Mouse (Mus musculus): Measurements from ENCODE around the gene Abcc10. TPM values are rescaled to one million over a fixed set of nuclear protein-coding genes. Genes with fewer than 3 reads are reported as not detected.

Abcc10 gene
- 6.3 and 6.4 TPM in 2 replicates for polyA plus RNA-seq (2015; fragmentation: Nextera tagmentation; extraction: Ambion mirVana)

DNA sequence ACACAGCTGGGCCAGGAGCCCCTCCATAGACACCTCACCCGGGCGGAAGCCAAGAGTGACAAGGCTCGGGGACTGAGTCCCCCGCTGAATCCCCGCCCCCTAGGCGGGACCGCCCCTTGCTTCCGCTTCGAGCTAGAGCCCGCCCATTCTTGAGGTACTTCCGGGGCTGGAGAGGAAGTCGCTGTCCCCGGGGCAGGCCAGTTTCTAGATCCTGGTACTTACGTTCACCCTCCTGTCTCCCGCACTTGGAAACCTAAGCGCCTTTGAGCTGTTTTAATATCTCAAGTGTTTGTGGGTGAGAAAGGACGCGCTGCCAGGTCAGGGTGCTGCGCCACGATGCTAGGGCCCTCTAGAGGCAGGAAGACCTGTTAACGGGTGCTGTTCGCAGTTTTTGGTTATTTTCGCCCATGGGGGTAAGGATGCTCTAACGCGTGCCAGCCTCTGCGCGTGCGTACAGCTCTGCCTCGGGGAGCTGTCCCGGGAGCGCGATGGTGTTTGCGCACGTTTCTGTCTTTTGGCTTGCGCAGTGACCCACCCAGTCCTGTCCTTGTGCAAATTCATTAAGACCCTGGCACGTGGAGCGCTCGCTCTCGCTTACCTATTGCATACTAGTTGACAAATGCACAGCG, at the start of gene Abcc10:
Abcc10 (minus strand) TSS at position 447 of the 629 bp plus-strand sequence.
- peaks cover 2% of the 10 kb centered on the region; the same call in 1 of the 2 replicates for H3K27me3 ChIP-seq
- peaks cover 10% of the 10 kb centered on the region for H3K4me1 ChIP-seq
- under 1% methylated on average over 36 of the region's 40 CpGs for WGBS
- no peaks in the 10 kb centered on the region for H3K9me3 ChIP-seq (replicated peaks)
- H3K9ac ChIP-seq: peak within 1 kb of the TSS; percentile 86
- peak within 1 kb of the TSS; percentile 97 for H3K27ac ChIP-seq
- H3K4me2 ChIP-seq: peak within 1 kb of the TSS; percentile 85
- ATAC-seq: peak; percentile 99
- H3K36me3 ChIP-seq (ENCODE audit: poor library complexity, severe bottlenecking): peaks cover 11% of the 10 kb centered on the region; the same call in 1 of the 2 replicates
- peak within 1 kb of the TSS; percentile 71 for H3K4me3 ChIP-seq

DNA sequence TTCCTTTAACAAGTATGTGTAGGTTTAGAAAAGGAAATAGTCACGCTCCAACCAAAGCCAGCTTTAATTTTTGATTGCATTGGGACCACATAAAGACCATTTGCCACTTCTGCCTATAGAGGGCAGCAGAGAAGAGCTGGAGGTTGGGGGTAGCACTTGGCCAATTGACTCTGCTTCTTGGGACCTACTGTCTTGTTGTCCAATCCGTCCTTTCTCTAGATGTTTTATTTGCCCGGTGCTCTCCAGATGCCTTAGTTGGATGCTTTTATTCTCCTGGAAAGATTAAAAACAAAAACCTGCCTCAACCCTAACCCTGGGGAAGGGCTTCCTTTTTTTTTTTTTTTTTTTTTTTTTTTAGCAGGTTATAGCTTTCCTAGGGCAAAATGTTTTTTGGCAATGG, 43.6 kb upstream of the Abcc10 start:
- no peak overlapping the region for H3K4me3 ChIP-seq
- WGBS: 72% methylated on average over 3 of the region's 3 CpGs
- H3K27ac ChIP-seq: no peak overlapping the region
- peaks cover 4% of the 10 kb centered on the region; the same call in 1 of the 2 replicates for H3K9me3 ChIP-seq (replicated peaks)
- no peak for ATAC-seq
- H3K36me3 ChIP-seq (ENCODE audit: poor library complexity, severe bottlenecking): no peaks in the 10 kb centered on the region
- H3K4me2 ChIP-seq: no peak overlapping the region
- no peaks in the 10 kb centered on the region for H3K4me1 ChIP-seq
- no peak overlapping the region for H3K9ac ChIP-seq
- H3K27me3 ChIP-seq: no peaks in the 10 kb centered on the region

DNA sequence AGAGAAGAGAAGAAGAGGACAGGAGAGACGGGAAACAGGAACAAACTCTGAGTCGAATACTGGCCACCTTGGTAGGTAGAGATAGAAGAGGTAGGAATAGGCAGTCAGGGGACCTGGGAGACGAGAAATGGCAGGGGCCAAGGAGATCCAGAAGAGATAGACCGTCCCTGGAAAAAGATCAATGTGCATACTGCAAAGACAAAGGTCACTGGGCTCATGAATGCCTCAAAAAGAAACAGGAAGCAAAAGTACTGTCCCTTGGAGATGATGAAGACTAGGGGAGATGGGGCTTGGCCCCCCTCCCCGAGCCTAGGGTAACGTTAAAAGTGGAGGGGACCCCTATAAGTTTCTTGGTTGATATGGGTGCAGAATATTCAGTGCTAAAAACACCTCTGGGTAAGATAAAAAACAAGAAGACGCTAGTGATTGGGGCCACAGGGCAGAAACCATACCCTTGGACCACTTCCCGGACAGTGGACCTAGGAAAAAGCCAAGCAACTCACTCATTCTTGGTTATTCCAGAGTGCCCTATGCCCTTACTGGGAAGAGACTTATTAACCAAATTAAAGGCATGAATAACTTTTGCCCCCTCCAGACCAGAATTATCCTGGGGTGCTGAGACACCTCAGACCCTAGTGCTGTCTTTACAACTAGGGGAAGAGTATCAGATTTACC, 23.0 kb upstream of the Abcc10 start:
- H3K4me3 ChIP-seq: no peak overlapping the region
- H3K36me3 ChIP-seq (ENCODE audit: poor library complexity, severe bottlenecking): no peaks in the 10 kb centered on the region
- no peak for ATAC-seq
- H3K4me1 ChIP-seq: no peaks in the 10 kb centered on the region
- H3K27me3 ChIP-seq: no peaks in the 10 kb centered on the region
- no peak overlapping the region for H3K27ac ChIP-seq
- 89% methylated on average over 8 of the region's 8 CpGs for WGBS
- H3K9me3 ChIP-seq (replicated peaks): peaks cover 5% of the 10 kb centered on the region; the same call in 1 of the 2 replicates
- H3K4me2 ChIP-seq: no peak overlapping the region
- no peak overlapping the region for H3K9ac ChIP-seq

DNA sequence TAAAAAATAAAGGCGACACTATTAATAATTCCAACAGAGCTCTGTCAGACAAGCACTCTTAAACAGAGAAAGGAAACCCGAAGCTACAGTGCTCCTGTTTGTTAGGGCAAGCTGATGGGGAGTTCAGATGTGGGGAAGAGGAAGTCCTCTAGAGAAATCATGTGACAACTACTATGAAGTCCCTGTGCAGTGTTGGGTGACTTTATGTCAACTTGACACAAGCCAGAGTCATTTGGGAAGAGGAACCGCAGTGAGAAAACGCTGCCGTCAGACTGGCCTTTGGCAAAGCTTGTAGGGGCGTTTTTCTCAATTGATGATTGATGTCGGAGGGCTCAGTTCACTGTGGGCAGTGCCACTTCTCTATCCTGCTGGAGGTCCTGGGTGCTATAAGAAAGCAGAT, 13.1 kb upstream of the Abcc10 start:
- no peak for ATAC-seq

DNA sequence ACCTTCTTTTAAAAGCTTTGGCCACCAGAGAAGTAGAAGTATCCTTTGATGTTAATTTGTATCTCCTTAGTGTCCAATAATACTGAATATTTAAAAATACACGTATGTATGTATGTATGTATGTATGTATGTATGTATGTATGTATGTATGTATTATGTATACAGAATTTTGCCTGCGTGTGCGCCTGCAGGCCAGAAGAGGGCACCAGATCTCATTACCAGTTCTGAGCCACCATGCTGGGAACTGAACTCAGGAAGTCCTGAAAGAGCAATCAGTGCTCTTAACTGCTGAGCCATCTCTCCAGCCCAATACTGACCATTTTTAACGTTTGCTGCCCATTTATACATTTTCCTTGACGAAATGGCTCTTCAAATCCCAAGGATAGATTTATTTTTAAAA, 8.3 kb upstream of the Abcc10 start:
- Histone ChIP-seq H3K27me3 (peaks cover 2% of the 10 kb centered on the region), H3K4me1 (no peaks in the 10 kb centered on the region), H3K4me3 (no peak overlapping the region), H3K9ac (no peak overlapping the region), H3K27ac (no peak overlapping the region), H3K36me3 (ENCODE audit: poor library complexity, severe bottlenecking) (no peaks in the 10 kb centered on the region), H3K4me2 (no peak overlapping the region), H3K9me3 (replicated peaks) (no peaks in the 10 kb centered on the region)
- 33% methylated on average over 5 of the region's 5 CpGs for WGBS
- no peak for ATAC-seq

More for the DNA sequence above, 13.1 kb upstream of the Abcc10 start:
- Histone ChIP-seq H3K27ac (no peak overlapping the region), H3K4me2 (no peak overlapping the region), H3K4me1 (no peaks in the 10 kb centered on the region), H3K4me3 (no peak overlapping the region), H3K9ac (no peak overlapping the region), H3K36me3 (ENCODE audit: poor library complexity, severe bottlenecking) (no peaks in the 10 kb centered on the region), H3K27me3 (no peaks in the 10 kb centered on the region), H3K9me3 (replicated peaks) (peaks cover 18% of the 10 kb centered on the region)
- 86% methylated on average over 7 of the region's 7 CpGs for WGBS

DNA sequence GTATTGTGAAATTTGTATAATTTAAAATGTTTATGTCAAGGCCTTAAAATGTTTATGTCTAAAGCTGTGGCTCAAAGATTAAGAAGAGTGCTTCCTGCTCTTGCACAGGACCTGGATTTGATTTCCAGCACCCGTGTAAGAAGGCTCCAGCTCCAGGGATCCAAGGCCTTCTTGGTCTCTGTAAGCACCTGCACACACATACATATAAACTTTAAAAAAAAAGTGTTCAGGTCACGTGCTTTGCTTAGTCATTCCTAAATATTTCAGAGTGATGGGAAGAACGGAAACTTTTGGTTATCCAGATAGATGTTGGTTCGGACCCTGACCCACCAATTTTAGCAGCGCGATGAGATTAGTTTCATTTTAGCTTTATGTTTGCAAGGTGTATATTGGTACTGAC, 571 bp upstream of the Abcc10 start:
- Histone ChIP-seq H3K27ac (peak overlapping the region; percentile 97), H3K4me3 (peak overlapping the region; percentile 71), H3K27me3 (peaks cover 2% of the 10 kb centered on the region; the same call in 1 of the 2 replicates), H3K36me3 (ENCODE audit: poor library complexity, severe bottlenecking) (0 out of 2 replicates have a peak, but pooled peaks cover 4% of the 10 kb centered on the region), H3K4me1 (peaks cover 10% of the 10 kb centered on the region), H3K4me2 (peak overlapping the region; percentile 85), H3K9me3 (replicated peaks) (no peaks in the 10 kb centered on the region), H3K9ac (peak overlapping the region; percentile 86)
- 72% methylated on average over 6 of the region's 6 CpGs for WGBS
- ATAC-seq: no peak

DNA sequence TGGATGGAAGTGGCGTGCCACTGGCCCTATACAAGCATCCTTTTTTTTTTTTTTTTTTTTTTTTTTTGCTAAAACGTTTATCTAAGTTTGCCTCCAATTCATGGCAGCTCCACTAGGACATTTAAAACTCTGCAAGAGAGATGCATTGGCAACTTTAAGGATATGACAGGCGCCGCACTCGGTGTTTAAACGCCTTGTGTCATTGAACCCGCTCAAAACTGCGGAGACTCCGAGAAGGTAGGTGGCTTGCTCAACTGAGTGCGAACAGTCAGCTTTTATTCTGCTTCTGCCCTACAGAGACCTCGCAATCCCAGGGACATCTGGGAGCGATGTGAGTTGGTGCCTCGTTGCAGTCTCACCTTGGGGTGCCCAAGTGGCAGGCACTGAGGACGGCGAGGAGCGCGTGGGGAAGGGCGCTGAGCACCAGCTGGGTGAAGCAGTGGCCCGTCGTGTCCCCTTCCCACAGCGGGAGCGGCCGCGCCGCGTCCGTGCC, 693 bp downstream of the Abcc10 start:
- no peak for ATAC-seq
- H3K27me3 ChIP-seq: no peaks in the 10 kb centered on the region
- H3K4me1 ChIP-seq: peaks cover 10% of the 10 kb centered on the region
- peak overlapping the region; percentile 97 for H3K27ac ChIP-seq
- H3K4me3 ChIP-seq: peak overlapping the region; percentile 71
- 3% methylated on average over 27 of the region's 27 CpGs for WGBS
- peaks cover 14% of the 10 kb centered on the region; the same call in 1 of the 2 replicates for H3K36me3 ChIP-seq (ENCODE audit: poor library complexity, severe bottlenecking)
- H3K9ac ChIP-seq: peak overlapping the region; percentile 86
- peak overlapping the region; percentile 85 for H3K4me2 ChIP-seq
- H3K9me3 ChIP-seq (replicated peaks): no peaks in the 10 kb centered on the region

DNA sequence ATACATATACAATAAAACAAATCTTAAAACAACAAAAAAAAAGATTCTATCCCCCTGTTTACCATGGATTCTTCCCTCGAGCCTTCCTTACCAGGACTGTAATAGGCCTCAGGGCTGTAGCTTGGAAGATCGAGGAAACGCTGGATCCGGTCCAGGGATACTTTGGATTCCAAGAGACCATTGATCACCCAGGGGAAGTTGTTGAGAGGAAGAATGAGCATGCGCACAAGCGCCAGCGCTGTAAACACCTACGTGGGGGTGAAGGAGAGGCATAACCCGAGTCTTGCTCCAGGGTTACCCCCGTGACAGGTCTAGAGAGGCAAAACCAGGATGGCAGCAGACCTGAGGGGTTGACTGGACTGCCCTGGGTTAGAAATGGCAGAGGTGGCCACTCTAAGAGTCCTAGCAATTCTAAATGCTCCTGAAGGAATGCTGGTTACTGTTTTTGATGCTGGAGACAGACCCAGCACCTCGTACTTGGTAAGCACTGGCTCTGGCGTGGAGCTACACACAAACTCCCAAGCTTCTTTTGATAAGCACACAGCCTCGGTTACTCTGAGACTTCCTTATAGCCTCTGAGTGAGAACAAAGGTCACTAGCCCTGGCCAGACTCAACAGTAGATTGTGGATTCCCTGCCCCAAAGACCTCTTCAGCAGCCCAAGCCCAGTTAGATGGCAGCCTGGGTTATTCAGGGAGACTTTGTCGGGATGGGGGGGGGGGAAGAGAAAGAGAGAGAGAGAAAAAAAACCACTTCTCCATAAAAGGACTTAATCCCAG, 5.9 kb downstream of the Abcc10 start:
- Histone ChIP-seq H3K36me3 (ENCODE audit: poor library complexity, severe bottlenecking) (peaks cover 30% of the 10 kb centered on the region), H3K9ac (no peak overlapping the region), H3K4me3 (no peak overlapping the region), H3K9me3 (replicated peaks) (no peaks in the 10 kb centered on the region), H3K27me3 (no peaks in the 10 kb centered on the region), H3K4me2 (no peak overlapping the region), H3K27ac (no peak overlapping the region), H3K4me1 (peaks cover 5% of the 10 kb centered on the region)
- ATAC-seq: no peak
- WGBS: 88% methylated on average over 14 of the region's 14 CpGs

DNA sequence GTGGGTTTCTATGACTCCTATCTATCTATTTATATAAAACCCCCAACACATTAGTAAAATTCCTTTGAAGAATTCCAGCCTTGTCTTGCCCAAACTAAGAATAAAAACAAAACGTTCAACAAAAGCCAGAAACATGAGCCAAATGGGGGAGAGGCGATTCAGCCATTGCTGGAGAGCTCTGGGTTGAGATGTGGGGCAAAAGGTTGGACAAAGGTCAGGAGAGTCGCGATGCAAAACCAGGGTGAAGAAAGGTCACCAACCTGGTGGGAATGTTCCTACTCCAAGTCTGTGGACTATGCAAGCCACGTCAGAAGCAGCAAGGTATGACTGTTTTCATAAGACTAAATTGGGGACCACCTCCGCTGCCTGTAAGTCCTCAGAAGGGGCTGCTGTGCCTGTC, 7.7 kb downstream of the Abcc10 start:
- WGBS: 81% methylated on average over 6 of the region's 6 CpGs
- peaks cover 30% of the 10 kb centered on the region for H3K36me3 ChIP-seq (ENCODE audit: poor library complexity, severe bottlenecking)
- ATAC-seq: no peak
- no peak overlapping the region for H3K27ac ChIP-seq
- no peak overlapping the region for H3K4me3 ChIP-seq
- H3K27me3 ChIP-seq: no peaks in the 10 kb centered on the region
- no peaks in the 10 kb centered on the region for H3K4me1 ChIP-seq
- no peak overlapping the region for H3K4me2 ChIP-seq
- no peak overlapping the region for H3K9ac ChIP-seq
- H3K9me3 ChIP-seq (replicated peaks): no peaks in the 10 kb centered on the region

DNA sequence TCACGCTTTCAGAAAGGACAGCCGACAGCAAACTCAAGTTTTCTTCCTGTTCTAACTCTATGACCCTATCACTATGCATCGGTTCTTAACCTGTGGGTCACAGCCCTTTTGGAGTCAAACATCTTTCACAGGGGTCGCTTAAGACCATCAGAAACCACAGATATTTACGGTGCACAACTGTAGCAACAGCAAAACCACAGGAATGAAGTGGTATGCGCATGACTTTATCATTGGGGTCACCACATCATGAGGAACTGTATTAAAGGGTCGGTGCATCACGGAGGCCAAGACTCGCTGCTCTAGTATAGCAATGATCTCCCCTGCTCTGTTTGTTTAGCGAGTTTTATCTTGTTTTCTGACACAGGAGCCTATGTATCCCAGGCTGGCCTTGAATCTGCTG, 12.3 kb downstream of the Abcc10 start:
- H3K4me2 ChIP-seq: no peak overlapping the region
- WGBS: 93% methylated on average over 10 of the region's 10 CpGs
- ATAC-seq: no peak

DNA sequence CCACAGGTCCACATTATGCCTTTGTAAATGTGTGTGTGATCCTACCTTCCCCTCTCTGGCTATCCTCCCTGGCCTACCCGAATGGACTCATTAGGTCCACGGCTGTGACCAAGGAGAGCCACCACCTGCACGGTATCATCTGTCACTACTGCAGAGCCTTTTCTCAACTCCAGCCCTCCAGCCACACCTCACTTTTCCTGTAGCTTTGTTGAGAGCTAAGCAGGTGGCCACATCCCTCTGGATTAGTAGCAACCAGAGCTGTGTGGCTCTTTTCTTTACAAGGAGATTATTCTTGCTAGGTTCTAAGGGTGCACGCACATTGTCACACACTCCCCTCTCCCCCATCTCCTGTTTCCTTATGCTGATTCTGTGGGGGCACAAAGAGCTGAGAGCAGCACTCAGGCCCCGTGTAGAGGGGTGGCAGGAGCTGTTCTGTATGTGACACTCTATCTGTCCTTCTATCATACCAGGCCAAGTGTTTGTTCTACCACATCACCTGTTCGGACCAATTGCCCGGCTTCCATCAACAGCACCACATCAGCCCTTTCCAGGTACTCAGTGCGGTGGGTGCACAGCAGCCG, 14.9 kb downstream of the Abcc10 start:
- H3K27ac ChIP-seq: no peak overlapping the region
- no peak overlapping the region for H3K4me2 ChIP-seq
- H3K9ac ChIP-seq: no peak overlapping the region
- 84% methylated on average over 9 of the region's 9 CpGs for WGBS
- H3K4me1 ChIP-seq: no peaks in the 10 kb centered on the region
- no peaks in the 10 kb centered on the region for H3K36me3 ChIP-seq (ENCODE audit: poor library complexity, severe bottlenecking)
- no peaks in the 10 kb centered on the region for H3K27me3 ChIP-seq
- no peaks in the 10 kb centered on the region for H3K9me3 ChIP-seq (replicated peaks)
- no peak for ATAC-seq
- no peak overlapping the region for H3K4me3 ChIP-seq

More for the DNA sequence above, 12.3 kb downstream of the Abcc10 start:
- H3K4me3 ChIP-seq: no peak overlapping the region
- H3K27ac ChIP-seq: no peak overlapping the region
- H3K9ac ChIP-seq: no peak overlapping the region
- peaks cover 3% of the 10 kb centered on the region; the same call in 1 of the 2 replicates for H3K36me3 ChIP-seq (ENCODE audit: poor library complexity, severe bottlenecking)
- H3K9me3 ChIP-seq (replicated peaks): no peaks in the 10 kb centered on the region
- no peaks in the 10 kb centered on the region for H3K4me1 ChIP-seq
- no peaks in the 10 kb centered on the region for H3K27me3 ChIP-seq

All from forebrain, embryonic 13.5 days (tissue).